Mouse (Mus musculus): ENCODE measurements around the gene Irak2. TPM values are rescaled to one million over a fixed set of nuclear protein-coding genes. Genes with fewer than 3 reads are reported as not detected.

Gene Irak2
- 12.7 TPM for polyA plus RNA-seq (2014; fragmentation: Illumina TruSeq; extraction: RNeasy Lipid Tissue Mini Kit (QIAGEN cat#74804); ENCODE audit: low replicate concordance)

DNA sequence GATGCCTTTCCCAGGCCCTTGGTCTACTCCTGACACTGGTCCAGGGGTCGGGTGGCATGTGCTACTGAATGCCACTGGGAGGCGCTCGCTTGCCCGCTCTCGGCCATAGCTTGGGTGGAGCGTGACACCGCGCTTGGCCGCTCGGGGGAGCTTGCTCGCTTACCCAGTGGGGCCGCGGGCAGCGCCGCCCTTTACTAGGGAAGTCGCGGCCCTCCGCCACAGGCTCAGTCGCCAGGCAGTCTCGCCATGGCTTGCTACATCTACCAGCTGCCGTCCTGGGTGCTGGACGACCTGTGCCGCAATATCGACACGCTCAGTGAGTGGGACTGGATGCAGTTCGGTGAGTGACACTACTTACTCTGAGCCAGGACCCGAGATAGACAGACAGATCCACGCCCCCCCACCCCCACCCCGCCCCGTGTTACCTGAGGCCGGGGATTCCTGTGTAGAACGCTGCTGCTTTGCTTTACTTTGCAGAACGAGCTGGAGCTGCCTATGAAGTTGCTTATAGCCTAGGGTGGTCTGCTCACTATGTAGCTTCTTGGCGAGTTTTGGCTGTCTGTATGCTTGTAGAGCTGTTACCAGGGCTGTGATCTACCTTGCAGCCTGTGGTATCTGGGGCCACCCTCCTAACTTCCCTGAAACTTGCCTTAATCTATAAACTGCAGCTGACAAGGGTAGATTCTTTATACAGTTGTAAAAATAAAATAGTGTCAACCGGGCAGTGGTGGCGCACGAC lies at the start of gene Irak2:
Gene Irak2 (plus strand): TSS at position 166 of the 739 bp plus-strand sequence.

DNA sequence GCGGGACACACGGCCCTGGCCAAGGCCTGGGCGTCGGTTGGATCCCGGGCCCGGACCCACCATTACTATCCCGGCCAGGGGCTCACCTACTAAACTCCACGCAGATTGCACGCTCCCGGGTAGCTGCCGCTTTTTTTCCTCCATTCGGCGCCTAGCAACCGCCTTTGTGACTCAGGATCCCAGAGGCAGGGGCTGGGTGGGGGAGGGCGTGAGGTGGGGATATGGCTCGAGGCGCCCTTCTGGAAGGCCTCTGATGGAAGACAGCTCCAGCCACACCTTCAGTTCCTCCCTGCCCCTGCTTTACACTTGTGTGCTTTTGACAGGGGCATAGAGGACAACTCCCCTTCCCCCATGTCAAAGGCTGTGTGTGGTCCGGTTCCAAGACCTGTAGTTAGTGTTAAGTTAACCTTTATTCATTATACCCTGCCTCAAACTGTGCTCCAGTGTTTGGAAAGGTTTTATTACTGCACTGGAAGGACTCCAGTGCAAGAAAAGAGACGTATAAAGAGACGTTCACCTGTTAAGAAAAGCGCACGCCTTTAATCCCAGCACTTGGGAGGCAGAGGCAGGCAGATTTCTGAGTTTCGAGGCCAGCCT lies 37.6 kb upstream of the Irak2 start, which contains the start of gene Fancd2os:
Gene Fancd2os (minus strand): TSS at position 173 of the 597 bp plus-strand sequence.

DNA sequence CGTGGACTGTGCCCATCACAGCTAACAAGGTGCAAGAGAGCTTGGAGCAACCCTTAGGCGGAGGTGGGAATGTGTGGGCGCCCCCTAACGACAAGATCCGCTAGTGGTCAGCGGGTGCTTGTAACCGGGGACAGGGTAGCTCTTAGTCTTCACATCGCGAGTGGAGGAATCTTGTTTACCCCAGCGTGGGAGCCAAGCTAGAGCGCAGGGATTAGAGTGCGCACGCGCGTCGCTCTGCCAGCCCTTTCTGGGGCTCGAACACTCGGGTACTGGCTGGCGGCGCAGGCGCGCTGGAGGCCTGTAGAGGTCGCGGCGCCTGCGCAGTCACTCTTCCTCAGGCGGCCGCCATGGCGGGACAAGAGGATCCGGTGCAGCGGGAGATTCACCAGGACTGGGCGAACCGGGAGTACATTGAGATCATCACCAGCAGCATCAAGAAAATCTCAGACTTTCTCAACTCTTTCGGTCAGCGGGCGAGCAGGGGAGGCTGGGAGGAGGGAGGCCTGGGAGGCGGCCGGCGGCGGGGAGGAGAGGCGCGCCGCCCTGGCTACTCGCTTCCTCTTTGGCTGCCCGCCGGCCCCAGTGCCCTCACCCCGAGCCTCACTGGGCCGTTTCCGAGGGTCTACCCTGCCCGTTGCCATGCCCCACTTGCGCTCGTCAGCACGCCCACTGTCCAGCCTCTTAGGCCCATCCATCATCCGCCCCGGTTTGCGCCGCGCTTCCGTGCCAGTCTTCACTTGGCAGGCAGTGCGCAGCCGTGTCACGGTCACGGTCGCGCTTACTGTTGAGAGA lies 33.6 kb upstream of the Irak2 start, which contains the start of gene Brk1:
Gene Brk1 (plus strand): TSS at position 341 of the 792 bp plus-strand sequence.

DNA sequence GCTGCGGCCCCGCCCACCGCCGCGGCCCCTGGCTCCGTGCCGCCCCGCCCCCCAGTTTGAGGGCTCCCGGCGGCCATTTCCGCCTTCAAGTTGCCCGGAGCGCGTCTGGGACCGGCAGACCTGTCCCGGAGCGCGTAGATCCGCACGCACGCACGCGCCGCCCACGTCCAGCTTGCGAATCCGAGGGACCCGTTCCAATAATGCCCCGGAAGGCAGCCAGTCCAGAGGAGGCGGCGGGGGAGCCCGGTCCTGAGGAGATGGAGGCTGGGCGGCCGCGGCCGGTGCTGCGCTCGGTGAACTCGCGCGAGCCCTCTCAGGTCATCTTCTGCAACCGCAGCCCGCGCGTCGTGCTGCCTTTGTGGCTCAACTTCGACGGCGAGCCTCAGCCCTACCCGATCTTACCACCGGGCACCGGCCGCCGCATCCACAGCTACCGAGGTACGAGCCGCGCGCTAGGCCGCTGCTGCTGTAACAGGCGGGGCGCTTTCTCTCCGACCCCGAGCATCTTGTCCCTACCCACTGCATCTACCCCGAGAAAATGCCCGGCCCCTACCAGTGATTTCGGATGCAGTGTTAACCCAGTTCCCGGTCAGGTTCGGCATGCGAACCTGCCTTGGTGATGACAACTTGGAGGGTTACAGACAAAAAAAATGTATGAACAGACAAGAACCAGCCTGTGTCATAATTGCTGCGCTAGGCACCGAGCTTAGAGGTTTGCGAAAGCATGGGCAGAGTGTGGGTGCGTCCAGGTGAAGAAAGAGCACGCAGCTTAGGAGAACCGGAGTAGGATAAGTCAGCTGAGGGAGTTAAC lies 14.1 kb upstream of the Irak2 start, which contains the start of gene Vhl:
Gene Vhl (plus strand): TSS at position 19 of the 811 bp plus-strand sequence.

DNA sequence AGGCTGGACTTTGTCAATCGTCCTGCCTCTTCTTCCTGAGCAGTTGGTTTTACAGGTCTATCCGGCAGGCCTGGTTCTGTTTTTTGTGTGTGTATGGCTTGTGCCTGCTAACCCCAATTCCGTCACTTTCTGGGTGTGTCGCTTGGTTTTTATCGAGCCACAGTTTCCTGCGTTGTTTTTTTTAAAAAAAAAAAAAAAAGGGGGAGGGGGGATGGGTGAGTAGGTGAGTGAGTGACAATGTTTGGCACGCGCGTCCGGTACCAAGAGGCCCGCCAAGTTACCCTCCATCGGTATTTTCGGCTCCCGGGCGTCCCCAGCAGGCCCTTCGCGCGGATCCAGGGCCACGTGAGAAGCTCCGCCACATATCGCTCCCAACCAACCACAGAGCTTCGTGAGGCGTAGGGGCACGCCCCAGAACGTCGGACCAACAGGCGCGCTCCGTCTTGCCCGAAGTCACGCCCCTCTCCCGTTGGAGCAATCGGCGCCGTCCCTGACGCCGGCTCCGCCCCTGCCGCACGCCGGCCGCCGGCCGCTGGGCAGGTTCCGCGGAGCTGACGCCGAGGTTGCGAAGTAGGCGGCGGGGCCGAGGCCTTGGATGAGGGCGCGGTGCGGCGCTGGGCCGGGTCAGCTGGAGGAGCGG lies 58.4 kb downstream of the Irak2 start, which contains the start of gene Tatdn2:
Gene Tatdn2 (plus strand): TSS at position 469 of the 640 bp plus-strand sequence.

DNA sequence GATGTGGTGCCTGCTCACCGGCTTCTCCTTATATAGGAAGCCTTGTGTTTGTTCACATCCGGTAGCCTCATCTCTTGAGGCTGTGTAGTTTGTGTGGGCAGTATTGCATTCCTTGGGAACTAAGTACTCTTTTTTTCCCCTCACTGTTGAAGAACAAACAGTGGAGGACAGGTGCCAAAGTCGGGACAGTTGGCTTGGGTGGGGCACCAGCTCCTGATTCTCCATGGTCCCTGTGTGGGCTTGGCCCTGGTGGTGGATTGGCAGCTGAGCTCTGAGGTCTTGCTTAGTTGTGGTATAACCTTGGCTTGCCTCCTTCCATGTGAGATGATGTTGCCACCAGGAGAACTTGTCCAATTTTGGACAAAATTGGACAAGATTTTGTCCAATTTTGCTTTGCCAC lies 81.6 kb downstream of the Irak2 start, which contains the start of gene Ghrl:
Gene Ghrl (minus strand): TSS at position 3 of the 400 bp plus-strand sequence.

DNA sequence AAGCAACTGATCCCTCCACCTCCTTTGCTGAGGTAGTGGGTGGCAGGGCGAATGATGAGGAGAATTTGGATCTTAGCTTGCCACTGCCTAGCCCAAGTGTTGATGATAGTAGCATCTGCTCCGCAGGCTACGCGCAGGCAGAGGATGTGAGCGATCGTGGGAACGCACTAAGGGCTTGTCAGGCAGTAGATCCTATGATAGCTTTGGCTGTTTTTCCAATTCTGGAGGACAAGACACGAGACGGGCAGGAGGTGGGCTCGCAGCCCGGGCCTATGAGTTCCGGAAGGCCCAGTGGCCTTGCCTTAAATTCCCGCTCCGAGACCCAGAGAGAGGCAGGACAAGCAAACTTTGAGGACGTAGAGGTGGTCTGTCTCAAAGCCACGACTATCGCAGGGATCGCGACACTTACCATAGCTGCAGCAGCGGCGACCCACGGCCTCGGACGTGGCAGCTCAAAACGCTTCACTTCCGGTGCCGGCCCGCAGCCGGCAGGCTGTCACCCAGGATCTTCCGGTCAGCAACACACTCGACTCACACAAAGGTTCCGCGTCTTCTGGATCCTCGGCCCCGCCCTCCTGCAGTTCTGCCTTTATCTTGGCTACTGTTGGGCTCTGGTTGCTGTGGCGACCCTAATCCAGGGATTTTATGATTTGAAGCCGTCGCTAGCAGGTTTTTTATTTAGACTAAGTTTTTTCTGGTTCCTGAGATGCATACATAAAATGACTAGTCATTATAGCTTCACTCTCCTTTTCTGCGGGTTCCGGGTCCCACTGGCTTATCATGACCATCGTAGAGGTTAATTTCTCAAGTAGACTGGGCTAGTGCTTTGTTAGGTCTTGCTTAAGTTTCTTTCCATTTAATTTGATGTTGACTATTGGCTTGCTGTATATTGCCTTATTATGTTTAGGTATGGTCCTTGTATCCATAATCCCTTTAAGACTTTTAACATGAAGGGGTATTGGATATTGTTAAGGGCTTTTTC lies 102.3 kb downstream of the Irak2 start, which contains the start of gene Sec13:
Gene Sec13 (minus strand): TSS at position 508 of the 982 bp plus-strand sequence.

Other genes starting within 250 kb of the Irak2 start
- gene Ttll3, start 249.2 kb upstream of the Irak2 start, polyA plus RNA-seq (2014; fragmentation: Illumina TruSeq; extraction: RNeasy Lipid Tissue Mini Kit (QIAGEN cat#74804); ENCODE audit: low replicate concordance) = 1.5 TPM
- gene Rpusd3, start 219.1 kb upstream of the Irak2 start, polyA plus RNA-seq (2014; fragmentation: Illumina TruSeq; extraction: RNeasy Lipid Tissue Mini Kit (QIAGEN cat#74804); ENCODE audit: low replicate concordance) = not detected
- gene Cidec, start 202.7 kb upstream of the Irak2 start, polyA plus RNA-seq (2014; fragmentation: Illumina TruSeq; extraction: RNeasy Lipid Tissue Mini Kit (QIAGEN cat#74804); ENCODE audit: low replicate concordance) = 2.0 TPM
- gene Jagn1, start 195.9 kb upstream of the Irak2 start, polyA plus RNA-seq (2014; fragmentation: Illumina TruSeq; extraction: RNeasy Lipid Tissue Mini Kit (QIAGEN cat#74804); ENCODE audit: low replicate concordance) = 12.1 TPM
- gene Il17re, start 180.0 kb upstream of the Irak2 start, polyA plus RNA-seq (2014; fragmentation: Illumina TruSeq; extraction: RNeasy Lipid Tissue Mini Kit (QIAGEN cat#74804); ENCODE audit: low replicate concordance) = 0.56 TPM
- gene Il17rc, start 167.0 kb upstream of the Irak2 start, polyA plus RNA-seq (2014; fragmentation: Illumina TruSeq; extraction: RNeasy Lipid Tissue Mini Kit (QIAGEN cat#74804); ENCODE audit: low replicate concordance) = 2.8 TPM
- not detected for gene Creld1, start 155.2 kb upstream of the Irak2 start, polyA plus RNA-seq (2014; fragmentation: Illumina TruSeq; extraction: RNeasy Lipid Tissue Mini Kit (QIAGEN cat#74804); ENCODE audit: low replicate concordance)
- gene Prrt3, start 136.5 kb upstream of the Irak2 start, polyA plus RNA-seq (2014; fragmentation: Illumina TruSeq; extraction: RNeasy Lipid Tissue Mini Kit (QIAGEN cat#74804); ENCODE audit: low replicate concordance) = not detected
- gene Emc3, start 106.8 kb upstream of the Irak2 start, polyA plus RNA-seq (2014; fragmentation: Illumina TruSeq; extraction: RNeasy Lipid Tissue Mini Kit (QIAGEN cat#74804); ENCODE audit: low replicate concordance) = 63.8 TPM
- gene Fancd2, start 106.8 kb upstream of the Irak2 start, polyA plus RNA-seq (2014; fragmentation: Illumina TruSeq; extraction: RNeasy Lipid Tissue Mini Kit (QIAGEN cat#74804); ENCODE audit: low replicate concordance) = 2.3 TPM
- not detected for gene Fancd2os, start 37.8 kb upstream of the Irak2 start, polyA plus RNA-seq (2014; fragmentation: Illumina TruSeq; extraction: RNeasy Lipid Tissue Mini Kit (QIAGEN cat#74804); ENCODE audit: low replicate concordance)
- 30.0 TPM for gene Brk1, start 33.7 kb upstream of the Irak2 start, polyA plus RNA-seq (2014; fragmentation: Illumina TruSeq; extraction: RNeasy Lipid Tissue Mini Kit (QIAGEN cat#74804); ENCODE audit: low replicate concordance)
- gene Vhl, start 14.5 kb upstream of the Irak2 start, polyA plus RNA-seq (2014; fragmentation: Illumina TruSeq; extraction: RNeasy Lipid Tissue Mini Kit (QIAGEN cat#74804); ENCODE audit: low replicate concordance) = 17.0 TPM
- 9.4 TPM for gene Tatdn2, start 58.6 kb downstream of the Irak2 start, polyA plus RNA-seq (2014; fragmentation: Illumina TruSeq; extraction: RNeasy Lipid Tissue Mini Kit (QIAGEN cat#74804); ENCODE audit: low replicate concordance)
- not detected for gene Ghrl, start 81.4 kb downstream of the Irak2 start, polyA plus RNA-seq (2014; fragmentation: Illumina TruSeq; extraction: RNeasy Lipid Tissue Mini Kit (QIAGEN cat#74804); ENCODE audit: low replicate concordance)
- gene Sec13, start 102.3 kb downstream of the Irak2 start, polyA plus RNA-seq (2014; fragmentation: Illumina TruSeq; extraction: RNeasy Lipid Tissue Mini Kit (QIAGEN cat#74804); ENCODE audit: low replicate concordance) = 68.9 TPM

All from small intestine, adult 10 weeks (tissue).